Mouse (Mus musculus) hindbrain, embryonic 11.5 days (tissue): Measurements from ENCODE around the gene Map6. TPM values are rescaled to one million over a fixed set of nuclear protein-coding genes. Genes with fewer than 3 reads are reported as not detected.

Experiments used
- ATAC-seq: fragments of 200-750 bp; cut with Nextera tagmentation; 2 replicates; pipeline ENCODE4 v1.8.0; 2017; ENCODE audit warnings: mild to moderate bottlenecking, moderate TSS enrichment, moderate library complexity; ENCODE audit not compliant: low FRiP score
- DNase-seq: peaks from one replicate; pipeline ENCODE4 v3.0.0-alpha.2; 2015; ENCODE audit warnings: low spot score
- H3K27ac ChIP-seq: fragments of 300-500 bp; sonication (generic); 2 replicates; pipeline ENCODE4 v1.5.1; 2014; ENCODE audit warnings: mild to moderate bottlenecking, low read depth, low read length
- H3K27me3 ChIP-seq: fragments of 300-500 bp; sonication (generic); 2 replicates; pipeline ENCODE4 v1.6.1; 2014; ENCODE audit warnings: mild to moderate bottlenecking, low read length, moderate library complexity, mixed read lengths; ENCODE audit not compliant: control insufficient read depth, insufficient read depth
- H3K36me3 ChIP-seq: fragments of 300-500 bp; sonication (generic); 2 replicates; pipeline ENCODE4 v1.6.1; 2014; ENCODE audit warnings: mild to moderate bottlenecking, low read length, moderate library complexity, mixed read lengths; ENCODE audit not compliant: control insufficient read depth, insufficient read depth
- H3K4me1 ChIP-seq: fragments of 300-500 bp; sonication (generic); replicated peaks from 2 replicates; pipeline ENCODE4 v1.6.1; 2014; ENCODE audit warnings: low read length, mixed read lengths; ENCODE audit not compliant: control insufficient read depth, insufficient read depth
- H3K4me2 ChIP-seq: fragments of 300-500 bp; sonication (generic); replicated peaks from 2 replicates; pipeline ENCODE4 v1.6.1; 2014; ENCODE audit warnings: mild to moderate bottlenecking, low read depth, low read length
- H3K4me3 ChIP-seq: fragments of 300-500 bp; sonication (generic); 2 replicates; pipeline ENCODE4 v1.5.1; 2014; ENCODE audit warnings: low read depth, low read length
- H3K9ac ChIP-seq: fragments of 300-500 bp; sonication (generic); 2 replicates; pipeline ENCODE4 v1.6.1; 2014; ENCODE audit warnings: low read depth, low read length
- H3K9me3 ChIP-seq: fragments of 300-500 bp; sonication (generic); 2 replicates; pipeline ENCODE4 v1.6.1; 2016; ENCODE audit warnings: low read length; ENCODE audit not compliant: control insufficient read depth
- WGBS: fragments of 180-500 bp; shearing (Covaris S2); extraction: QIAGEN DNeasy Blood & Tissue Kit; methylation state at CpG from one replicate; pipeline ENCODE4 v1.1.7; 2014; 5-methylcytosine and 5-hydroxymethylcytosine counted together
- polyA plus RNA-seq: library from polyadenylated mRNA; unstranded; fragments of >200 nt; fragmentation: Nextera tagmentation; extraction: Ambion mirVana; gene quantifications from 2 replicates; pipeline ENCODE4 v1.2.1, GENCODE M21; 2014

Gene Map6
- polyA plus RNA-seq, 1 experiment from 2014 or later: 49.6 TPM

DNA sequence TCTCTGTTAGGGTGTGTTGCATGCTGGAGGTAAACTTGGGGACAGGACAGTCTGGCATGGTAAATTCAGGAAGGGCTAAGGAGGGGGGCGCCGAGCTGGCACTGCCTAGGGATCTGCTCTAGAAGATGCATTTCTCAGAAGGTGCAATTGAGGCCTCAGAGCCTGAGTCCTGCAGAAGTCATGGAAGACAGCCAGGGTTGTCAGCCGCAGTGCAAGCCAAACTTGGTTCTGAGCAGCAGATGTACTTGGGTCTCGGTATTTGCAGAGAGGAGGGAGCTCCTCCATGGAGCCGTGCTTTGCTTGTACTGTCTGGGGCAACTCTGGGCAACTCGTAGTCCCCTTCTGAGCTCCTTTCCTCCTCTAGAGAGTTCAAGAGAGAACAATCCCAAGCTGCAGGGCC is 58.9 kb downstream of the Map6 start:
- H3K4me1 ChIP-seq: peaks cover 2% of the 10 kb centered on the region; the same call in 1 of the 2 replicates
- DNase-seq (no peak), ATAC-seq (no peak)
- H3K27me3 ChIP-seq: no peaks in the 10 kb centered on the region
- WGBS: 74% methylated on average over 6 of the region's 6 CpGs
- H3K4me2 ChIP-seq: no peak overlapping the region
- no peak overlapping the region for H3K9ac ChIP-seq
- H3K9me3 ChIP-seq: no peaks in the 10 kb centered on the region
- H3K36me3 ChIP-seq: no peaks in the 10 kb centered on the region
- H3K4me3 ChIP-seq: no peak overlapping the region
- no peak overlapping the region for H3K27ac ChIP-seq

DNA sequence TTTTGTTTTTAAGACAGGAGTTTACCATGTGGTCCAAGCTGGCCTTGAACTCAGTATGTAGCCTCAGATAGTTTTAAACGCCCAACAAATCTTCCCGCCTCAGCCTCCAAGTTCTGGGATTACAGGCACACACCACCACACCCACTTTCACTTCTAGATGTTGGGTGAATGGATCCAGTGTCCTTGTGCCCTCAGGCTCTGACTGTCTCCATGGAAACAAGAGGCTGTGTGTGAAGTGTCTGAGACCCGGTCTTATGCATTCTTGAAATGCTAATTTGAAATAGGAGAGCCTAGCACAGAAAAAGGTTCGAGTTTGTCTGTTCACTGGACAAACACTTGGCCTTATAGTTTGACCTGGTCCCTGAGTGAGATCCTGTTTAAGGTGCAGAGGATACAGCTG is 61.6 kb downstream of the Map6 start:
- Histone ChIP-seq H3K27ac (peak overlapping the region; percentile 25; the same call in 1 of the 2 replicates), H3K4me2 (no peak overlapping the region), H3K4me1 (peaks cover 2% of the 10 kb centered on the region; the same call in 1 of the 2 replicates), H3K9me3 (no peaks in the 10 kb centered on the region), H3K27me3 (no peaks in the 10 kb centered on the region), H3K36me3 (no peaks in the 10 kb centered on the region), H3K4me3 (no peak overlapping the region), H3K9ac (no peak overlapping the region)
- peak; percentile 53 for DNase-seq
- no peak for ATAC-seq
- WGBS: 46% methylated on average over 4 of the region's 4 CpGs

DNA sequence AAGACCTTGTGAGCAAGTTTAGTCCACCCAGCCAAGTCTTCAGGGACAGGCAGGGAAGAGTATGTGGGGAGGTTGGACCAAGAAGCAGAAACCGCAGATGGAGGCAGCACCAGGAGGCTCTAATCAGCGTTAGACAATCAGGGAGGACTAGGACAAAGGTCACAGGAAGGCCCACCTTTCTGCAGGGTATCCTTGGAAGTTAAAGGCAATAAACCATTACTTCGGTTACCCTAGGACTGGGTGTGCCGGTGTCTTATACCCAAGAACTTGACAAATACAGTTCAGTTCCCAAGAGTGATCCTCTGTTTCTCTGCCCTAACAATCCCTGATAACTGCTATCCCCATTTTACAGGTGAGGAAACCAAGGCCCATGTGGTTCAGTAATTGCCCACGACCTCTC is 62.8 kb downstream of the Map6 start:
- peaks cover 6% of the 10 kb centered on the region; the same call in 1 of the 2 replicates for H3K4me1 ChIP-seq
- no peak overlapping the region for H3K27ac ChIP-seq

GRCm38 (mm10) chr7:99332774-99333480 is 65.7 kb downstream of the Map6 start:
- Histone ChIP-seq H3K4me3 (no peak overlapping the region), H3K27ac (no peak overlapping the region), H3K4me2 (no peak overlapping the region), H3K9ac (no peak overlapping the region), H3K9me3 (no peaks in the 10 kb centered on the region), H3K36me3 (peaks cover 6% of the 10 kb centered on the region; the same call in 1 of the 2 replicates), H3K4me1 (peaks cover 6% of the 10 kb centered on the region; the same call in 1 of the 2 replicates), H3K27me3 (no peaks in the 10 kb centered on the region)
- DNase-seq (peak; percentile 91), ATAC-seq (0 out of 2 replicates have a peak, but pooled peaks have one; percentile 46)
- WGBS: 49% methylated on average over 12 of the region's 12 CpGs

More for the DNA sequence above, 62.8 kb downstream of the Map6 start:
- Histone ChIP-seq H3K9ac (no peak overlapping the region), H3K4me3 (no peak overlapping the region), H3K27me3 (no peaks in the 10 kb centered on the region), H3K36me3 (no peaks in the 10 kb centered on the region), H3K9me3 (no peaks in the 10 kb centered on the region), H3K4me2 (no peak overlapping the region)
- ATAC-seq (no peak), DNase-seq (no peak)
- 91% methylated on average over 5 of the region's 5 CpGs for WGBS

GRCm38 (mm10) chr7:99340736-99341135 is 73.5 kb downstream of the Map6 start:
- no peak overlapping the region for H3K4me2 ChIP-seq
- peaks cover 6% of the 10 kb centered on the region; the same call in 1 of the 2 replicates for H3K36me3 ChIP-seq
- H3K27me3 ChIP-seq: no peaks in the 10 kb centered on the region
- DNase-seq: no peak
- H3K4me1 ChIP-seq: no peaks in the 10 kb centered on the region
- H3K9ac ChIP-seq: no peak overlapping the region
- WGBS: 87% methylated on average over 8 of the region's 8 CpGs
- no peak overlapping the region for H3K27ac ChIP-seq
- no peak for ATAC-seq
- H3K9me3 ChIP-seq: no peaks in the 10 kb centered on the region
- no peak overlapping the region for H3K4me3 ChIP-seq

- peaks cover 13% of the 10 kb centered on the region for H3K36me3 ChIP-seq
- 91% methylated on average over 4 of the region's 4 CpGs for WGBS
Measured at GRCm38 (mm10) chr7:99343577-99343976, 76.3 kb downstream of the Map6 start.

DNA sequence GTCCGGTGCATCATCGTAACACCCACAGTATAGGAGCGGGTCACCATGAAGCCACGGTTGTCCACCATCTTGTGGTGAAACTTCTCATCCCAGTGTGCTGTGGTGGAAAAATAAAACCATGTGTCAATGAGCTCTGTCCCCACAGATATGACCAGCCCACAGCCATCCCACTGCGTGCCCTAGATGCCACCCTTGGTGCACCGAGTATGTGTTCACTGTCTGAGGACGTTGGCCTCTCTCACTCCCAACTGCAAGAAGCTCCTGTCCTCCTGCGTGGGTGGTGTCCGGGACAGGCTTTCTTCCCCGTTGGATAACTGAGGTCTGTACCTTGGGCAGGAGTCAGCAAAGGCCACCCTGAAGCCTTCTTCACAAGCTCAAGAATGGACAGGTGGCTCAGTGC is 80.0 kb downstream of the Map6 start:
- DNase-seq: no peak
- WGBS: 93% methylated on average over 10 of the region's 10 CpGs
- H3K36me3 ChIP-seq: peaks cover 20% of the 10 kb centered on the region

More at GRCm38 (mm10) chr7:99343577-99343976, 76.3 kb downstream of the Map6 start:
- no peaks in the 10 kb centered on the region for H3K9me3 ChIP-seq
- ATAC-seq (no peak), DNase-seq (no peak)
- no peaks in the 10 kb centered on the region for H3K4me1 ChIP-seq
- H3K27ac ChIP-seq: no peak overlapping the region
- H3K9ac ChIP-seq: no peak overlapping the region
- H3K4me2 ChIP-seq: no peak overlapping the region
- H3K27me3 ChIP-seq: no peaks in the 10 kb centered on the region
- H3K4me3 ChIP-seq: no peak overlapping the region

GRCm38 (mm10) chr7:99348883-99349282 is 81.6 kb downstream of the Map6 start:
- Histone ChIP-seq H3K27me3 (no peaks in the 10 kb centered on the region), H3K27ac (no peak overlapping the region), H3K4me2 (no peak overlapping the region), H3K36me3 (peaks cover 20% of the 10 kb centered on the region), H3K9ac (no peak overlapping the region), H3K4me1 (peaks cover 10% of the 10 kb centered on the region), H3K9me3 (no peaks in the 10 kb centered on the region), H3K4me3 (no peak overlapping the region)
- no peak for ATAC-seq
- no peak for DNase-seq
- 96% methylated on average over 26 of the region's 26 CpGs for WGBS

More for the DNA sequence above, 80.0 kb downstream of the Map6 start:
- Histone ChIP-seq H3K27ac (no peak overlapping the region), H3K4me1 (peaks cover 7% of the 10 kb centered on the region), H3K9ac (no peak overlapping the region), H3K27me3 (no peaks in the 10 kb centered on the region), H3K4me3 (no peak overlapping the region), H3K4me2 (no peak overlapping the region), H3K9me3 (no peaks in the 10 kb centered on the region)
- ATAC-seq: no peak
